Mouse (Mus musculus): ENCODE measurements around the gene Kxd1.

Gene Kxd1

DNA sequence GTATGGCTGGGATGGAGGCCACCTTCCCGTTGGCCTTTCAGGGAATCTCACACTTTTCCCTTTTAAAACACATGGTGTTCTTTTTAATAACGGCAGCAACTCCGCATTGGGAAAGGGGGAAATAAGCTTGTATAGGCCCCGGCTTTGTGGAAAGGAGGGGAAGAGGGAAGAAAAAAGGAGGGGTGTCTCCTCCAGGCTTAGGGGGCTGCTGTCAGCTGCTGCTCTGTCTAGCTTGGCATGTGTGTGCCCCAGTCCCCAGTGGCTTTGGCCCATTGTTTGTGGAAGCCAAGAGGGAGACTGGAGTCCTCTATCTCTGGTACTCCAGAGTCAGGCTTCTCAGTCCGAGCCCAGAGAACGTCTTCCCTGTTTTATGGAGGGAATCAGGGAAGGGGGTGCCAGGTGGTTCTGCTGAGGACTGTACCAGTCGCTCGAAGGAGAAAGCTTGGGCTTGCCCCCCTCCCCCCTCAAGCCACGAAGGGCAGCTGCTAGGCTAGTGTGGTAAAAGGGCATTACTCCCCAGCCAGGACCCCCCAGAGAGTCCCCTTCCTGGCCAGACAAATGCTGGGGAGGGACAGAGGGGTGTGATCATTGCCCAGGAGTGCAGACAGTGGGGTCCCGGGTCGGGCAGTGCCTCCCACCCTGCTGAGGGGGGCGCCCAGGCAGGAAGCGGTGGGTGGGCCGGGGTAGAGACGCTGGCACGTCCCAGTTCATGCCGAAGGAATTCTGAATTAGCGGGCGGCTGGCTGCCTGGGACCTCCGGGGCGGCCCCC is 32.6 kb downstream of the Kxd1 start:
- no peak for DNase-seq (ENCODE audit: extremely low read depth, low read depth, low spot score)

DNA sequence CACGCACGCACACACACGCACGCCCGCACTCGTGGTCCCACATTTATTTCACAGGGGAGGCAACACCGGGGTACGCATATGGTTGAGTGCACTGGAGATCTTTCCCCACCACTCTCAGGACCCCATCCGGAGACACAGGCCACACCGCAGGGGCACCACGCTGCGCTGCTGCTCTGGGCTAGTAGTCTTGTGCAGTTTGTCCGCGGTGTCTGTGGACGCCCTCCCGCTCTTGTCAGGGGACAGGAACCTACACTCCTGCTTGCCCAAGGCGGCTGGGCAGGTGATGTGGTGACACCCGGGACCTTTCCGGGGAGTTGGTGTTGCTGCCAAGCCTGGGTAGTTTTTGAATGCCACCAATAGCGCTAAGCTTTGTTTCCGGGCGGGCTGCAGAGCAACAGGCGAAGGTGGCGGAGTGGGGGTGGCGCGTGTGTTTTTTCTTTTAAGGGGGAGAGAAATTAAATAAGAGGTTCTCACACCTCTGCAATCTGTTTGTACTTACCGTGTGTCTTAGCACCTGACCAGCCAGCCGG is 33.3 kb downstream of the Kxd1 start:
- DNase-seq (ENCODE audit: extremely low read depth, low read depth, low spot score): no peak

DNA sequence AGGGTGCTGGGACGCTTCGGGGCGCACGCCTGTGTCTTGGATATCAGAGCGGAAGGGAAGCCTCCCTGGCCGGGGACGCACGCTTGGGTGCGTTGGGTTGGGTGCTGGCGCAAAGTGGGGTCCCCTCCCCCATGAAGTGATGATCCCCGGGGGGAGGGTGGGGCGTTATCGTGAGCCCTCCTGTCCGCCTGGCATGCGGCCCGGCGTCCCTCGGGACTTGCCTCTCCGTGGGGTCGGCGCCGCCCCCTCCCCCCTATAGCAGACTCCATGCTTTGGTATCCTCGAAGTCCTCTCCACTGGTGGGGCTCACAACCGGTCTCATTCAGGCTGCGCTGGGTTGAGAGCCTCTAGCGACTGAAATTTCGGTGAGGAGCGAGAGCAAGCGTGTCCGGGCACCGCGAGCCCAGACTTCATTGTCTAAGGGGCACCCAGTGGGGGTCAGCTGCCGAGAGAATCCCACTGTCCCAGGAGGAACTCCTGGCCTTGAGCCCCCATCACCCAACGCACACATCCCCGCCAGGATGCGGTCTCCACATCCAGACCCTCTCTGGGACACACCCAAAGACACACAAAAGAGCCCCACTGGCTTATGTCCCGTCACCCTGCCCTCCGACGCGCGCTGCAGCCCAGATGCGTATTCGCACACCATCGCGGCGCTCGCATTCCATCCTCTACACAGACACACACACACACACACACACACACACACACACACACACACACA is 33.9 kb downstream of the Kxd1 start:
- no peak for DNase-seq (ENCODE audit: extremely low read depth, low read depth, low spot score)

DNA sequence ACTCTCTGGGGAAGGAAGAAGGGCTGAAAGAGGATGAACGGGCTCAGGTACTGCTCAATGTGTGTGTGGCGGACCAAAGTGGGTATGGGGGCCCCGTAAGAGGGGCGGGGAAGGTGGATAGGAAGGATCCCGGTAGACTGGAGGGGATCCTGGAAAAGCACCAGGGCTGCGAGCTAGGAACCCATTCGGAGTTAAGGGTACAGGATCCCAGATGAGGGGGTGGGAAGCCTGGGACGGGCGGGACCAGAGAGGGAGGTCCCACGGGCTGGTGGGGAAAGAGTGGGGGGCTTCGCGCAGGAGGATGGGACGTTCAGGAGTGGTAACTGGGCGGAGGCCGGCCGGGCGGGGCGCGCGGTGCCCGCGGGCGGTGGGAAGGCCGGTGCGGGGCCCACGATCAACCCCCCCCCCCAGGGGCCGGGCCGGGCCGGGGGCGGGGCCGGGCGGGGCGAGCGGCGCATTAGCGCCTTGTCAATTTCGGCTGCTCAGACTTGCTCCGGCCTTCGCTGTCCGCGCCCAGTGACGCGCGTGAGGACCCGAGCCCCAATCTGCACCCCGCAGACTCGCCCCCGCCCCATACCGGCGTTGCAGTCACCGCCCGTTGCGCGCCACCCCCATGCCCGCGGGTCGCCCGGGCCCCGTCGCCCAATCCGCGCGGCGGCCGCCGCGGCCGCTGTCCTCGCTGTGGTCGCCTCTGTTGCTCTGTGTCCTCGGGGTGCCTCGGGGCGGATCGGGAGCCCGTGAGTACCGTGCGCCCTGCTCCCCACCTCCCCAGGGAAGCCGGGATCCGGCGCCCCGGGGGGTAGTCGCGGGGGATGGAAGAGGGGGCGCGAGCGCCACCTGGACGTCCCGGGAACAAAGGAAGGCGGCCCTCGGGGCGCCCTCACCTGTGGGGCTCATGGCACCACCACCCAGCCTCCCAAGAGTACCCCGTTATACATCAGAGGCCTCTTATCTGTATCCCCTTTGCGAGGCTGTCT is 34.8 kb downstream of the Kxd1 start, which contains the start of gene Crlf1:
Crlf1 (plus strand) TSS at position 495 of the 977 bp plus-strand sequence.
- no peak for DNase-seq (ENCODE audit: extremely low read depth, low read depth, low spot score)

DNA sequence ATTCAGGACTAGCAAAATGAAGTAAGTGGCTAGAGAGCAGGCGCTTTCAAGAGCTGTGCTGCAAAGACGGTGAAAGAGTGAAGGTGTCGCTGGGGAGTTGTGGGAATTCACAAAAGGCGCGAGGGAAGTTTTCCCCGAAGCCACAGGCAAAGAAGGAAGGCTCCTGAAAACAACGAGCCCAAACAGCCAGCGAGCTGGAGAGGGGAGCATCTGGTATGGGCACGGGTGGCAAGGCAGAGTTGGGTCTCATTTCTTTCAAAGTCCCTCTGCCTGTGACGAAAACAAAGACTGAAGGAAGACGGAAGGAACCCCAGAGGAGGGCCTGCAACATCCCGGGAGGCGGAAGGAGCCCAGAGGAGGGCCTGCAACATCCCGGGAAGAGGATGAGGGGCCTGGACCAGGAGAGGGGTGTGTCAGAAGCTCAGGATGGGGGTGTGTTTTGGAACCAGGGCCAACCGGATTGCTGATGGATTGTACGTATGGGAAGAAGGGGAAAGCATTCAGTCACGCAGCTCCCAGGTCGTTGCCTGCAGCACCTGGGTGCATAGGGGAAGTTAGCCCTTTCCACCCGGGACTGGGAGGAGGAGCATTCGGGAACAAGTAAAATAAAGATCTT is 36.8 kb downstream of the Kxd1 start:
- no peak for DNase-seq (ENCODE audit: extremely low read depth, low read depth, low spot score)

DNA sequence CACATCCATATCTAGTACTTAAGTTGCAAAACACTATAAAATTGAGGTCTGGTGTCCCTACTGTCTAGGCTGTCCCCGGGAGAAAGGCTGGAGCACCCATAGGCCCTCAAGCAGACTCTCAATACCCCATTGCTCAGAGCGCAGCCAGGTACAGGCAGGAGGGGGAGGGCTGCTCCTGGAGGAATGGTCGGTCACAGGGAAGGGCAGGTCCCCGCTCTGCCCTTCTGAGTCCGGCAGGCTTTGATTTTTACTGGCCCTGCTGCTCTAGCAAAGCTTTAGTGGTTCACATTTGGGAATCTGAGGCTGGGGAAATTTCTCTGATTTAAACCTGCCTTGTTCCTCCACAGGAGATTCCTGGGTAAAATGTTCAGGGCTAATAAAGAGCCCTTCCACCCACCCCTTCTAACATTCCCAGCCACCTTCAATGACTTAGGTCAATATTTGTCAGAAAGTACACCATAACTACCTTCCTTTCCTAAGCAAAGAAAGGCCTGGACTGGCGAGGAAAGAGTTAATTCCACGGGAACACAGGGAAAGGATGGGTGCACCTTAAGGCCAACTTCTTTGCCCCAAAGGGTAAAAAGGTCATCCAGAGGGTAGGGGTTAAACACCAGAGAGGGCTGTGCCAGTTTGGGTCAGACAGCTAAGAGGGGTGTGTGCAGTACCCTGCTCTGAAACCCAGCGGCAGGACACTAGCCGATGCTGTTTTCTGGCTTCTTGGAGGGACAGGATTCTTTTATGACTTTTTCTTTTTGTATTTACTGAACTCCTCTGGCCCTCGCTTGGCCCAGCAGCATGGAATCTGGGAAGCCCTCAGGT is 37.5 kb downstream of the Kxd1 start:
- no peak for DNase-seq (ENCODE audit: extremely low read depth, low read depth, low spot score)

DNA sequence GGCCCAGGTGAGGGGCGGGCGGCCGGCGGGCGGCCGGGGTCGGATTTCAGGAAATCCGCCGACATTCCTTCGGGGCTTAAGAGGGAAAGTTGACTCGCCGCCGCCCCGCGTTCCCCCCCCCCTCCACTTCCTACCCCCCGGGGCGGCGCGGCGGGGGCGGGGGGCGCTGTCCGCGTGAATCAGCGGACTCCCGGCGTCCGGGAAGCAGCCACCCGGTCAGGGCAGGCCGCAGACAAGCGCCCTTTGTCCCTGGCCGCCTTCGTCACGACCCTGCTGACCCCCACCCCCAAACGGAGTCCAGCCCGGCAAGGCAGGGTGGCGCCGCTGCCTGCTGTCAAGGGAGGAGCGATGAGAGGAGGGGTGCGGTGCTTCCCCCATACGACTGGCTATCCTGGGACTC is 38.2 kb downstream of the Kxd1 start:
- DNase-seq (ENCODE audit: extremely low read depth, low read depth, low spot score): no peak

DNA sequence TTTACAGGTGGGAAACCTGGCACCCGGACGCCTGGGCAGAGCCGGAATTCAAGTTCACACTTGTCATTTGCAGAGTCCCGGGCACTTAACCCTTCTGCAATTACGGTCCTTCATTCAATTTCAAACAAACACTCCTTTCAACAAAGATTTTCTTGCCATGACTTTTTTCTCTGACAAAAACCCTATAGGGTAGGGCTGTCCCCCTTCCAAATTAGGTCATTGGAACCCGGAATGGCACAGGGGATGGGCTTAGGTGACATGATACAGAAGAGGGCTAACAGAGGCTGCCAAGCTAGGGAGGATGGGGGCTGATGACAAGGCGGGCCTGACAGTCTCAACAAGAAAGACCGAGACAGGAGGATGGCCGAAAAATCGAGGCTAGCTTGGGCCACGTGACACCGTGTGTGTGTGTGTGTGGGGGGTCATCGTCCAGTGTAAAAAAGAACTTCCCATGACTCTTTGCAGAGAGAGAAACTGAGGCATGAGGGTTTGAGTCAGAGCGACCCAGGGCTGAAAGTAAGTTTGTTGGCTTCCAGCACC is 38.8 kb downstream of the Kxd1 start:
- no peak for DNase-seq (ENCODE audit: extremely low read depth, low read depth, low spot score)

DNA sequence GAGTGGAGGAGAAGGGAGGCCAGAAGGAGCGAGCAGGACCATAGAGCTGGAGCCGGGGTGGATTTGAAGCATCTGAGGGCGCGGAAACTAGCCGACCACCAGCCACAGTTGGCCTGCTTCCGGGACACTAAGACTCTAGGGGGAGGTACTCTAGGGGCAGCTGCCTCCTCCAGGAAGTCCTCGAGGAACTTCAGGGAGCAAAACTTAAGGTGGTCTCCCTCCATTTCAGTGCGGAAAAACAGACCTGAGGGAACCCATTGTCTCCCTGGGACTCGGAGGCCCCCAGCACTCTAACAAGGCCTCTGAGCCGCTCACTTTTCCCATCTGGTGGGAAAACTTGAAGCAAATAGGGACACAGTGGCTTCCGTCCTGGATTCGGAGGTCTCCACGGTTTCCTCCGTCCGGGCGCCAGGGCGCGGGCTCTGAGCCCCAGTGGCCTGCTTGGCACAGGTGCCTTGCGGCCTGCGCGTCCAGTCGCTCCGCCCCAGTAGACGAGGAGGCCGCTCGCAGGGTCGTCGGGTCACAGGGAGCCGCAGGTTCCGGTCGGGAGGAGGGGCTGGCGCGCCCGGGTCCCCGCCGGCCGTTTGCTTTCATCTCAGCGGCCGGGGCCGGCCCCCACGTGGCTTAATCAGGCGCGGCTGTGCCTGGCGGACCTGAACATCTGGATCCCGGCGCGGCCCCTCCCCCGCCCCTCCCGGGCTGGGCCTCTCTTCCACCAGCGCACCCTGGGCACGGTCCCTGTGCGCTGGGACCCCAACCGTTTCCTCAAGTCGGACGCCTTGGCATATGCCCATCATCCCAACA is 39.6 kb downstream of the Kxd1 start:
- no peak for DNase-seq (ENCODE audit: extremely low read depth, low read depth, low spot score)

DNA sequence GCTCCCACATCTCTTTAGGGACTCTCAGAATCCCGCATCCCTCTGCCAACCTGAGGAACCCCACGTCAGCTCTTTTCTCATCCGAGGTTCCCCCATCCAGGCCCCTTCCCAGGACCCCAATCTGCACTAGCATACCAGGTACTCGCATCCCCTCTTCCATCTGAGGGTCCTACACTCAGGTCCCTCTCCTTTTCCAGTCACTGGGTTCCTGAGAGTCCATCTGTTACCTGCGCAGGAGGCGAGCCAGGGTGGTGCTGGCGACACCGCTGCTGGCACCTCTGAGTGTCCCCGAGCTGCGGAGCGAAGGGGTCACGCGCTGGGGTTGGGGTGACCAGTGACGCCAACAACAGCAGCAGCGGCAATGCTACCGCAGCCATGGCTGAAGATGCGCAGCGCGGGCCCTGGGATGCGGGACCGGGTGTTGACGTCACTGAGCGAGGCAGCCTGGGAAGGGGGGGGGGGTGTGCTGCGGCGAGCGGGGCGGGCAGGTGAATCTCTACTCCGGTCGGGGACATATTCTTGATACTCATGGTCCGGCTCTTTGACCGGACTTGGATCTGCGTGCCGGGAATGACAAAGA is 40.7 kb downstream of the Kxd1 start, which contains the start of gene Tmem59l:
Tmem59l (minus strand) TSS at position 418 of the 580 bp plus-strand sequence.
- DNase-seq (ENCODE audit: extremely low read depth, low read depth, low spot score): no peak

DNA sequence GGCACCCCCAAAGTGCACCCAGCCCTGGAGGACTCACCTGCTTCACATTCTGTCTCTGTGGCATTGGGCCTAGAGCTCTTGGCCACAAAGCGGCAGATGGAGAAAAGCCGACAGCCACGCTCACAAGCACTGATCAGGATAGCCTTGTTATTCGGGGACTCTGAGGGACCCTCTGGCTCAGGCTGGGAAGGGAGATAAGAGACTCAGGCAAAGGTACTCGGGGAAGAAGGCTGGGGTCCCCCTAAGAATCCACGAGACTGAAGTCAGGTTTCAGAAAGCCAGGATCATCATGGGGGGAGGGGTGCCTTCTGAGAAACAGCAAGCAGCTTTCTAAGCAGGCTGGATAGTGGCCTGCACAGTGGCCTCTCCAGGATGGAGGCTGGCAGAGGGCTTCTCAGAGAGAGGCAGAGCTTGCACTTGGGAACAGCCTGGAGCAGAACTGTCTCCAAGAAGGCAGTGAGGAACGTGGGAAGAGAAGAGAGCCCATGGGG is 41.5 kb downstream of the Kxd1 start:
- no peak for DNase-seq (ENCODE audit: extremely low read depth, low read depth, low spot score)

DNA sequence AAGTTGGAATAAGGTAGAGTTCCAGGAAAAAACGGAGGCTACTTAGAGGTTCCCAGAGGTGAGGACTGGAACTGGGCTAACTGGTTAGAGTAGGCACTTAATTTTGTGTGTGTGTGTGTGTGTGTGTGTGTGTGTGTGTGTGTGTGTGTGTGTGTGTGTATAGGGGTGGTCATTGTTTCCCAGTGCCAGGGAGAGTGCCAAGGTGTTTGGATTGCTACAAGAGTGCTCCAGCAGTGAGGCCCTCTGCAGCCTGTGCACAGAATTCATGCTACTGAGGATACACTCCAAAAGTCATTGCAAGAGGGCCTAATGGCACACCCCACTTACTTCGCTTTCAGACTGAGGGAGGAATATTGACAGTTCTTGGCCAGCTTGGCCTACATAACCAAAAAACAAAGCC is 44.8 kb downstream of the Kxd1 start:
- no peak for DNase-seq (ENCODE audit: extremely low read depth, low read depth, low spot score)

DNA sequence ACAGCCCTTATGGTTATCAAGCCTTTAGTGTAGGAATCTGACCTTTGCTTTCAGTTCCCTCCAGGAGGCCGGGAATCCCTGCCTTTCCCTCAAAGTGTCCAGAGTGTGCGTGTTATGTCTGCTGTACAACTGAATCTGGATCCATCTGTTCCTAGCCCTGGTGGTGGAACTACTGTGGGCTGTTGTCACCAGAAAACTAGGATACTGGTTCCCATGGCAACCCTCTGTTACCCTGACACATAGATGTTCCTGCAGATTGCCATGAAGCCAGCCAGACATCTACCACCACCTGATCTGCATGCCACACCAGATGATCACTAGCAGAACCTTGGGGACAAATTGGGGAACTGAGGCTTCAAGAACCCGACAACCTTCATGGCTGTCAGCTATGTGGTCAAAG is 45.8 kb downstream of the Kxd1 start:
- DNase-seq (ENCODE audit: extremely low read depth, low read depth, low spot score): no peak

DNA sequence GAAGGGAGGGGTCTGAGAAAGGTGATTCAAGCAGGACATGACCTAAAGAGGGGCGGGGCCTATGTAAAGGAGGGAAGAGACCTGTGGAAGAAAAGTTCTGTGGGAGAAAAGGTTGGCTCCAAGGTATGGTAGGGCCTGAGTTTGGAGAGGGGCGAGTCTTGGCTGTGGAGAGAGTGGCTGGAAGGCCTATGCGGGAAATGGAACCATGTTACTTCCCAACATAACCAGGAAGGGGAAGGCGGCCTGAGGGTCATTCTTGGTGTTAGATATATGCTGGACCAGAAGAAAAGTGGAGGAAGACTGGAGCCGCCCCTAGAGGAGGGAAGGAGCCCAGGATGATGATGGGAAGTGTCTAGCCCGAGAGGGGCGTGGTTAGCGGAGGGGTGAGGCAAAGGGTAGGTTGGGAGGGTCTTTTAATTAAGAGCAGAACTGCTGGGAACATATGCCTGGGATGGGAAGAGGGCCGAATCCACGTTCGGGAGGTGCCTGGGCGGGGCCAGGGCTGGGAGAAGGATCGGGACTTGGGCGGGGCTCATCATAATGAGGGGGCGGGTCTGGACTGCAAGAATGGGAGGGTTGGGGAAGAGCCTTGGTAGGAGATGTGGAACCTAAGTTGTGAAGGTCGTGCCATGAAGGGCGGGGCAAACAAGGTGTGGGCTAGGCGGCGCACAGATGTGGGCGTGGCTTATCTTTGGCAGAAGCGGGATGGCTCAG is 50.3 kb downstream of the Kxd1 start:
- DNase-seq (ENCODE audit: extremely low read depth, low read depth, low spot score): no peak

DNA sequence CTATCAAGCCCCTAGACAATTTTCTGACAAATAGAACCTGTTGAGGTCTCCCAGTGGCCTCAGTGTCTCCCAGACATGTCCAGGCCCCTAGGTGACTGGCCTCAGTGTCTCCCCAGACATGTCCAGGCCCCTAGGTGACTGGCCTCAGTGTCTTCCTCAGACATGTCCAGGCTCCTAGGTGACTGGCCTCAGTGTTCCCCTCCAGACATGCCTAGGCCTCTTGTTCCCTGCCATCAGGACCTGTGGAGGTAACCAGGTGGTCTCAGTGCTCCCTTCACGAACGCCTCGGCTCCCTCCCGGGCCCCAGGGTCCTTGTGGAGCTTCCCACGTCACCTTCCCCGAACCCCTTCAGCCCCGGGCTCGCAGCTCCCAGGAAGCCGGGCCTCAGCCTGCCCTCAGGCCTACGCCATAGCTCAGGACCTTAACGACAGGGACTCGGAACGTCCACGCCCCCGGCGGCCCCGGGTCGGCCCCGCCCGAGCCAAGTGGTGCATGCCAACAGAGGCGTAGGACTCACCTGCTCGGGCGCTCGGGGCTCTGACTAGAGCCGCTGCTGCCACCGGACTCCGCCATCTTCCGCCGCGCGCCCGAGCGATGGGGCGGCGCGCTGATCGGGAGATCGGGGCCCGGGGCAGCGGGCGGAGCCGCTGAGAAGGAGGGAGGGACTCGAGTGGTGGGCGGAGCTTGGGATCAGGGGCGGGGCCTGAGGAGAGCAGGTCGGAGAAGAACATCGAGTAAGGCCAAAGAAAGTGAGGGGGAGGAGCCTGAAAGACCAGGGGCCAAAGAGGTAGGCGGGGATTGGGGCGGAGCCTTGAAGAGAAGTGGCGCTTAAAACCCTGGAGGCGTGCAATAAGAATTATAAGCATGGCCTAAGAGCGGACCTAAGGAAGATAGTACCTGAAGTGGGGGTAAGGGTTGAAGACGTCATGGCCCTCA is 51.2 kb downstream of the Kxd1 start, which contains the start of gene Klhl26:
Klhl26 (minus strand) TSS at position 636 of the 936 bp plus-strand sequence.
- DNase-seq (ENCODE audit: extremely low read depth, low read depth, low spot score): peak; percentile 82

DNA sequence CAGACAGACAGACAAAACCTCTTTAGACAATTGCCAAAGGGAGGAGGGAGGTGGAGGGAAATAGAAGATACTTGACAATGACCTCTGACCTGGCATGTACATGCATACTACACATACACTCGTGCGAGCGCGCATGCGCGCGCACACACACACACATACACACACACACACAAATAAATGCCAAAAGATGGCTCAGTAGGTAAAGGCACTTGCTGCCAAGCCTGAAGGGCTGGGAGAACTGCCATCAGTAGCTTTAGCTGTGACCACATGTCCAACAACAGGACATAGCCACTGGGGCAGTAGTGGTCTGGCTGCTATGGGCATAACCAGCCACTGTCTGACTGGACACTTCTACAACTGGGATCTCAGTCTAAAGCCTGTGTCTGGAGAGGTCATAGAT is 55.9 kb downstream of the Kxd1 start:
- no peak for DNase-seq (ENCODE audit: extremely low read depth, low read depth, low spot score)

All from fat pad, adult 2 months (tissue).